Mouse (Mus musculus) intestine, embryonic 16.5 days (tissue): Measurements from ENCODE around the gene Nemp1. TPM values are rescaled to one million over a fixed set of nuclear protein-coding genes. Genes with fewer than 3 reads are reported as not detected.

Experiments used
- ATAC-seq: fragments of 200-750 bp; cut with Nextera tagmentation; 2 replicates; pipeline ENCODE4 v1.8.0; 2017; ENCODE audit warnings: moderate TSS enrichment, moderate library complexity
- H3K27ac ChIP-seq: fragments of 300-500 bp; sonication (generic); 2 replicates; pipeline ENCODE4 v1.5.1; 2014; ENCODE audit warnings: mild to moderate bottlenecking, low read length
- H3K27me3 ChIP-seq: fragments of 300-500 bp; sonication (generic); replicated peaks from 2 replicates; pipeline ENCODE4 v1.6.1; 2014; ENCODE audit warnings: low read length, control low read depth, mixed read lengths; ENCODE audit not compliant: control insufficient read depth, insufficient read depth
- H3K36me3 ChIP-seq: fragments of 300-500 bp; sonication (generic); 2 replicates; pipeline ENCODE4 v1.6.1; 2014; ENCODE audit warnings: low read length, control low read depth; ENCODE audit not compliant: control insufficient read depth, insufficient read depth
- H3K4me1 ChIP-seq: fragments of 300-500 bp; sonication (generic); 2 replicates; pipeline ENCODE4 v1.6.1; 2014; ENCODE audit warnings: low read length, control low read depth, mixed read lengths; ENCODE audit not compliant: control insufficient read depth, insufficient read depth
- H3K4me2 ChIP-seq: fragments of 300-500 bp; sonication (generic); 2 replicates; pipeline ENCODE4 v1.6.1; 2014; ENCODE audit warnings: low read depth, low read length, control low read depth
- H3K4me3 ChIP-seq: fragments of 300-500 bp; sonication (generic); 2 replicates; pipeline ENCODE4 v1.5.1; 2014; ENCODE audit warnings: mild to moderate bottlenecking, low read length
- H3K9ac ChIP-seq: fragments of 300-500 bp; sonication (generic); 2 replicates; pipeline ENCODE4 v1.6.1; 2014; ENCODE audit warnings: low read depth, low read length
- H3K9me3 ChIP-seq: fragments of 300-500 bp; sonication (generic); 2 replicates; pipeline ENCODE4 v1.6.1; 2016; ENCODE audit warnings: low read length, control low read depth; ENCODE audit not compliant: control insufficient read depth
- WGBS: fragments of 180-500 bp; shearing (Covaris S2); extraction: QIAGEN DNeasy Blood & Tissue Kit; methylation state at CpG from one replicate; pipeline ENCODE4 v1.1.7; 2014; 5-methylcytosine and 5-hydroxymethylcytosine counted together
- polyA plus RNA-seq: library from polyadenylated mRNA; unstranded; fragments of >200 nt; fragmentation: Nextera tagmentation; extraction: Ambion mirVana; gene quantifications from 2 replicates; pipeline ENCODE4 v1.2.1, GENCODE M21; 2015

Nemp1 gene
- polyA plus RNA-seq, 1 experiment from 2014 or later = 5.9 TPM

GRCm38 (mm10) chr10:127669170-127669569 is 2.5 kb downstream of the Nemp1 start:
- Histone ChIP-seq H3K27ac (peak overlapping the region; percentile 94), H3K9me3 (no peaks in the 10 kb centered on the region), H3K4me3 (no peak overlapping the region), H3K36me3 (no peaks in the 10 kb centered on the region), H3K4me2 (peak overlapping the region; percentile 76), H3K4me1 (peaks cover 21% of the 10 kb centered on the region), H3K9ac (peak overlapping the region; percentile 34; the same call in 1 of the 2 replicates), H3K27me3 (no peaks in the 10 kb centered on the region)
- WGBS = 21% methylated on average over 7 of the region's 7 CpGs
- ATAC-seq = no peak

DNA sequence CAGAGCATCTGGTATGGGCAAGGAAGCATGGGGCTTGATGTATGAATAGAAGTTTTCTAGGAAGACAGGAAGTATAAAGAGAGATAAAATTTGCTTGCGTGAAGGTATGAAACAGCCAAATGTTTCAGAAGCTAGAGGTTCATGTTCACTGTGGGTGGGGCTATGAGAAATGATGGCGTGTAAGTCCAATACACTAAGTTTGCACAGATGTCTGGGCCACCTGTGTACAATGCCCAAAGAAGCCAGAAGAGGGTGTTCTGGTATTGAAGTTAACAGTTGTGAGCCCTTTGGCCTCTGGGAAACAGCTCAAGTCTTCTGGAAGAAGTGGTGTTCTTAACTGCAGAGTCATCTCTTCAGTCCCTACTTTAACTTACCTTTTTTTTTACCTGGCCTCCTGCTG is 3.5 kb downstream of the Nemp1 start:
- Histone ChIP-seq H3K4me3 (no peak overlapping the region), H3K9me3 (no peaks in the 10 kb centered on the region), H3K36me3 (no peaks in the 10 kb centered on the region), H3K4me1 (peaks cover 11% of the 10 kb centered on the region), H3K27me3 (no peaks in the 10 kb centered on the region), H3K4me2 (no peak overlapping the region), H3K27ac (no peak overlapping the region), H3K9ac (no peak overlapping the region)
- WGBS = 87% methylated on average over 2 of the region's 2 CpGs
- no peak for ATAC-seq

GRCm38 (mm10) chr10:127671276-127671675 is 4.6 kb downstream of the Nemp1 start:
- H3K9me3 ChIP-seq = no peaks in the 10 kb centered on the region
- no peaks in the 10 kb centered on the region for H3K27me3 ChIP-seq
- no peak overlapping the region for H3K4me3 ChIP-seq
- 41% methylated on average over 2 of the region's 2 CpGs for WGBS
- H3K9ac ChIP-seq = no peak overlapping the region
- ATAC-seq = no peak
- no peaks in the 10 kb centered on the region for H3K36me3 ChIP-seq
- peaks cover 7% of the 10 kb centered on the region for H3K4me1 ChIP-seq
- no peak overlapping the region for H3K4me2 ChIP-seq
- no peak overlapping the region for H3K27ac ChIP-seq

DNA sequence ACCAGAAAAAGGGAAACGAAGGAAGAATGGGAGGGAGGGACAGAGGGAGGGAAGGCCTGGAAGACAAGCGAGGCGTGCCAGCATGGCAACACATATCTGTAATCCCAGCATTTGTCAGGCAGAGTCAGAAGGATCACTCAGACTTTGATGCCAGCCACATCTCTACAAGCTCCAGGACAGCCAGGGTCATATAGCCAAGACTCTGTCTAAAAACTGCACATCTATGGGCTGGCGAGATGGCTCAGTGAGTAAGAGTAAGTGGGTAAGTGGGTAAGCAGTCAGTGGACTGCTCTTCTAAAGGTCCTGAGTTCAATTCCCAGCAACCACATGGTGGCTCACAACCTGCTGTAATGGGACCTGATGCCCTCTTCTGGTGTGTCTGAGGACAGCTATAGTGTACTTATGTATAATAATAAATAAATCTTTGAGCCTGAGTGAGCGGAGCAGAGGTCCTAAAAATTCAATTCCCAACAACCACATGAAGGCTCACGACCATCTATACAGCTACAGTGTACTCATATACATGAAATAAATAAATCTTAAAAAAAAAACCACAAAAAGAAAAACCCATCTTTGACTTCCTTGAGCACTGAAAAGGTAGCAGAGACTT is 7.5 kb downstream of the Nemp1 start:
- H3K4me2 ChIP-seq = no peak overlapping the region
- H3K27ac ChIP-seq = no peak overlapping the region
- H3K36me3 ChIP-seq = no peaks in the 10 kb centered on the region
- H3K9me3 ChIP-seq = no peaks in the 10 kb centered on the region
- no peak overlapping the region for H3K9ac ChIP-seq
- peaks cover 9% of the 10 kb centered on the region for H3K4me1 ChIP-seq
- H3K27me3 ChIP-seq = no peaks in the 10 kb centered on the region
- no peak for ATAC-seq
- WGBS = 92% methylated on average over 6 of the region's 6 CpGs
- no peak overlapping the region for H3K4me3 ChIP-seq

DNA sequence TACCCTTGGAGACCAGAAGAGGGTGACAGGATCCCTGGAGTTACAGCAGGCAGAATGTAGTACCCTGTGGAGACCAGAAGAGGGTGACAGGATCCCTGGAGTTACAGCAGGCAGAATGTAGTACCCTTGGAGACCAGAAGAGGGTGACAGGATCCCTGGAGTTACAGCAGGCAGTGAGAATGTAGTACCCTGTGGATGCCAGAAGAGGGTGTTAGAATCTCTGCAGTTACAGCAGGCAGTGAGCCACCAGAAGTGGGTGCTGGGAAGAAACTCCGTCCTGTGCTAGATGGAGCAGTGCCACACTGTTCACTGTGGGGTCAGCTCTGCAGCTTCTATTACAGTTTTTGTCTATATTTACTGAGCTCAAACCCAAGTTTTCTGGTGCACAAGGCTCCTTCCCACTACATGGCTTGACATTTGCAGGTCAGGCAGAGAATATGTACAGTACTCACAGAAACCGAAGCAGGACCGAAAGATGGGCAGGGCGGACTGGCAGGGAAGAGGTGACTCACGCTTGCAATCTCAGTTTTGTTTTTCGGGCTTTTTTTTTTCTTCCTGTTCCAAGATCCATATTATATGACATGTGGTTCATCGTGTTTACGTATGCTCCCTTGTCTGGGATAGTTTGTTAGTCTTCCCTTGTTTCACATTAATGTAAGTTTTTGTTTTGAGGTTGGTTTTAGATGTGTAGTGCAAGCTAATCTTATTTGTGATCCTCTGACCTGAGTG is 8.3 kb downstream of the Nemp1 start:
- peak overlapping the region; percentile 40; the same call in 1 of the 2 replicates for H3K27ac ChIP-seq
- H3K9me3 ChIP-seq = no peaks in the 10 kb centered on the region

GRCm38 (mm10) chr10:127675859-127676398 is 9.2 kb downstream of the Nemp1 start:
- no peaks in the 10 kb centered on the region for H3K36me3 ChIP-seq
- peaks cover 9% of the 10 kb centered on the region for H3K4me1 ChIP-seq
- no peaks in the 10 kb centered on the region for H3K27me3 ChIP-seq
- no peak for ATAC-seq
- H3K4me3 ChIP-seq = peak overlapping the region; percentile 85
- H3K27ac ChIP-seq = peak overlapping the region; percentile 25
- H3K9ac ChIP-seq = peak overlapping the region; percentile 49; the same call in 1 of the 2 replicates
- WGBS = 48% methylated on average over 5 of the region's 5 CpGs
- no peaks in the 10 kb centered on the region for H3K9me3 ChIP-seq
- peak overlapping the region; percentile 39 for H3K4me2 ChIP-seq

More for the DNA sequence above, 8.3 kb downstream of the Nemp1 start:
- Histone ChIP-seq H3K4me2 (no peak overlapping the region), H3K4me1 (peaks cover 9% of the 10 kb centered on the region), H3K36me3 (no peaks in the 10 kb centered on the region), H3K27me3 (no peaks in the 10 kb centered on the region), H3K4me3 (no peak overlapping the region), H3K9ac (no peak overlapping the region)
- no peak for ATAC-seq
- WGBS = 81% methylated on average over 8 of the region's 8 CpGs

DNA sequence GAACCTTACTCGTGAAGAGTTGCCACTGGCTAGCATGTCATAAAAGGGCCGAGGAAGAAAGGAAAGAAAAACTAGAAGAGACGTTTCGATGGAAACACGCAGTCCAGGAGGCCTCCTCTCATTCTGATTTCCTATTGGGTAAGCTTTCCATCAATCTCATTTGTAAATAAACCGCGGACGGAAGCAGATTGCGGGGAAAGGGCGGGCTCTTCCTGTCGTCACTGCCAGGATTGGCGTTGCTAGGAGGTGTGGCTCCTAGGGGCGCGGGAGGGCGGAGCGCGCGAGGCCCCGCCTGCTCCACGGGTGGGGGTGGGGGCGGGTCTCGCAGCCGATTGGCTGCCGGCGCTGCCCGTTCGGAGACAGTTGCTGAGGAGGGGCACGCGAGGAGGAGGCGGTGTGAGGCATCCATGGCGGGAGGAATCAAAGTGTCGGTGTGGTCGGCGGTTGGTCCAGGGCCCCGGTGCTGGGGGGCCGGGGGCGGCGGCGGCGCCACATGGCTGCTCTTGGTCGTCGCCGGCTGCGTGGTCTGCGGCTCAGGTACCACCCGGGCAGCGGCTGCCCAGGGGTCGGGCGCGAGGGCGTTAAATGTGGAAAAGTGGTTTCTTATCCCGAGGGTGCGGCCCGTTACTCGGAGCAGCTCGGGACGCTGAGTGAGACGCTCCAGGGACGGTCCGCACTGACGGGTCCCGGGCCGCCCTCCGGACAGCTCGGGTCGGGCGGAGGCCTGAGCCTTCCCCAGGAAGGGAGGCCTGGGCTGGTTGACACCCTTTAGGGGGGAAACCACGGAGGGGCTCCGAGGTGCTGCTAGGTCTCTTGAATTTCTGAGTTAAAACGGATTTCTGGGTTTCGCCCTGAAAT is 10.2 kb downstream of the Nemp1 start:
- peak; percentile 95 for ATAC-seq
- H3K4me3 ChIP-seq = peak overlapping the region; percentile 85
- H3K27me3 ChIP-seq = no peaks in the 10 kb centered on the region
- H3K4me1 ChIP-seq = peaks cover 9% of the 10 kb centered on the region
- H3K27ac ChIP-seq = peak overlapping the region; percentile 63
- peak overlapping the region; percentile 79 for H3K9ac ChIP-seq
- no peaks in the 10 kb centered on the region for H3K9me3 ChIP-seq
- no peaks in the 10 kb centered on the region for H3K36me3 ChIP-seq
- WGBS = under 1% methylated on average over 70 of the region's 71 CpGs
- H3K4me2 ChIP-seq = peak overlapping the region; percentile 98

DNA sequence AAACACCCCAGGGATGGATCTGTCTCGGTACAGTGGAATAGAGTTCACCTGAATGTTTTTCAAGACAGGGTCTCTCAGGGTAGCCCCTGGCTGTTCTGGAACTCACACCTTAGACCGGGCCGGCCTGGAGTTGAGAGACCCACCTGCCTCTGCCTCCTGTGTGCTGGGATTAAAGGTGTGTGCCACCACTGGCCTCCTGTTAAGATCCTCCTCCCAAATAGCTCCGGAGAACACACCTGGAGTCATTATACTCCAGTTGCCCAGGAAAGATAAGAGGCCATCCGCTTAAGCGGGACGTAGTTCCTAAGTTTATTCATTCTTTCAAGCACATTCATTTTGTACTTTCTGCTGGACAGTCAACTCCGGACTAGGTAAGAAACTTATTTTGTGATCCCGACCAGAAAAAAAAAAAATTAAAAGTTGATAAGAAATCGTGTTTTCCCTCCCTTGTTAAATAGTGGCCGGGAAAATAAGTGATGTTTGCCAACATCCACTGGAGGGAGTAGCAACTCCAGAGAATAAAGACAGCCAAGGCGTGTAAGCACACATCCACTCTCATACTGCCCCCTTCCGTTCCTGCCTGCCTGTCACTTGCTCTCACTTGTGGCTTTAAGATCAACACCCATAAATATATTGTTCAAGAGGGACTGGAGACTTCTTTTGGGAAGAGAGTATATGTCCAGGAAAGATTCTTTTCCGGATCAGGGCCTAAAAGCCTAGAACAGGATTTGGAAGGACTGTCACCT is 11.1 kb downstream of the Nemp1 start:
- ATAC-seq = peak; percentile 1; the same call in 1 of the 2 replicates
- no peaks in the 10 kb centered on the region for H3K9me3 ChIP-seq
- peak overlapping the region; percentile 63; the same call in 1 of the 2 replicates for H3K27ac ChIP-seq
- H3K36me3 ChIP-seq = no peaks in the 10 kb centered on the region
- peaks cover 9% of the 10 kb centered on the region for H3K4me1 ChIP-seq
- peak overlapping the region; percentile 98 for H3K4me2 ChIP-seq
- no peaks in the 10 kb centered on the region for H3K27me3 ChIP-seq
- H3K9ac ChIP-seq = peak overlapping the region; percentile 79
- peak overlapping the region; percentile 85 for H3K4me3 ChIP-seq
- WGBS = 6% methylated on average over 14 of the region's 14 CpGs
